Mouse (Mus musculus): ENCODE measurements around the gene Rslcan18. TPM values are rescaled to one million over a fixed set of nuclear protein-coding genes. Genes with fewer than 3 reads are reported as not detected.
"Not testable (repeated sequence)": the region's sequence is repeated elsewhere in the genome, so short reads cannot be mapped to it uniquely, and the experiment has no call there.

The Rslcan18 gene
- 0.19 TPM in 2 replicates for polyA plus RNA-seq (2012; rRNA removed)

DNA sequence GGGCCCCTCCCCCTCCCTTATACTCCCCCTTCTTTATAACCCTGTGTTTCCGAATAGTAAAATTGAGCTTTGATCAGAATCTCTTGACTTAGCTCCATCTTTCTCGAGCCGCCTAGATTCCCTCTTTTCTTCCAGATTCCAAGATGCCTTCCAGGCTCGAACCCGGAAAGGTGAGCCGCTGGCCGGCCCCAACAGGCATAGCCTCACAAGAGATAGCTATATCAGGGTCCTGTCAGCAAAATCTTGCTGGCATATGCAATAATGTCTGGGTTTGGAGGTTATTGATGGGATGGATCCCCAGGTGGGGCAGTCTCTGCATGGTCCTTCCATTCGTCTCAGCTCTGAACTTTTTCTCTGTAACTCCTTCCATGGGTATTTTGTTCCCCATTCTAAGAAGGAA is at the start of gene Rslcan18:
TSS of gene Rslcan18 (minus strand) at position 101 of the 400 bp plus-strand sequence.
- H3K4me3 ChIP-seq (ENCODE audit: insufficient read depth, low read length) = not testable (repeated sequence)

DNA sequence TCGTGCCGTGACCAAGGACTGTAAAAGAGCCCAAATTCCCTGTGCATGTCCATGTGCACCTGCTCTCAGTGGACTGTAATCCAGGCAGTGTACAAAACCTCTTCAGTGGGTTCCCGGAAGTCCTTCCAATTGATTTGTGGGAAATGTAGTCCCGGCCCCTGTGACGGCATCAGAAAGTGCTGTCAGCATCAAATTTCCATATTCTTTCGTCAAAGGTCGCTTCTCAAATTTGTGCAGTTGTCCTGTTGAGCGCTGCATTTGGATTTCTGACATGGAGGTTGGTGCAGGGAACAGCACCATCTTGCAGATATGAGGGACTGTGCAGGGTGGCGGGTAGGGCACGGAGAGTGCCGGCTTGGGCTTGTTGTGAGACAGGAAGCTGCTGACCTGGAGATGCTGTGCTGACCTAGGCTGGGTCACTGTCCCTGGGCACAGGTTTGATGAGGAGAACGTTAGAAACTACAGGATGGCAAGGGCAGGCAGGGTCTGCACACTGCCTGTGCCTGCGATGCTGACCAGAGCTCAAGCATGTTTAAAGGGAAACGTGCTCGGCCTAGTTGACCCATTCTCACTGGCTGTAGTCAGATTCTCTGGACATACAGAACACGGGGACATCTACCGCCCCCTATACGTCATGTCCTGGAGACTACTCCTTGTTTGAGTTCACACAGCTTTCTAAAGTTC is 12.1 kb upstream of the Rslcan18 start:
- H3K27ac ChIP-seq (ENCODE audit: insufficient read depth, low read length) = 0 out of 2 replicates have a peak overlapping the region, but pooled peaks have one; percentile 24
- TF ChIP-seq CTCF (IDR thresholded peaks at IDR 0.05; ENCODE audit: extremely low read depth, insufficient read depth, low read length) (no peak), POLR2A (IDR thresholded peaks at IDR 0.05; ENCODE audit: extremely low read depth, insufficient read depth, low read length) (no peak)
- no peaks in the 10 kb centered on the region; the same call in 1 of the 2 replicates for H3K4me1 ChIP-seq (ENCODE audit: control insufficient read depth, insufficient read depth, low read length)
- peak overlapping the region; percentile 89 for H3K4me3 ChIP-seq (ENCODE audit: insufficient read depth, low read length)

More for the DNA sequence above, at the start of gene Rslcan18:
- H3K27ac ChIP-seq (ENCODE audit: insufficient read depth, low read length); H3K4me1 ChIP-seq (ENCODE audit: control insufficient read depth, insufficient read depth, low read length): not testable (repeated sequence)

DNA sequence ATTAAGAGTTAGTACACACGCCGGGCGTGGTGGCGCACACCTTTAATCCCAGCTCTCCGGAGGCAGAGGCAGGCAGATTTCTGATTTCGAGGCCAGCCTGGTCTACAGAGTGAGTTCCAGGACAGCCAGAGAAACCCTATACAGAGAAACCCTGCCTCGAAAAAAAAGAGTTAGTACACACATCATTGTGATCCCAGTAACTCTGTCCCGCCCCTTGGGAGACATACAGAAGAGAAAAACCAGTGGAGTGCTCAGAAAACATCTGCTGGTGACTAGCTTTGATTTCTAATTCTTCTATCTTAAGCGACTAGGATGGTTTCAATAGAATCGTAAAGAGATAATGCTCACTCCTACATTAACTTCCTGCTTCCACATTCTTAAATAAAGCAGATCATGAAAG is 11.4 kb upstream of the Rslcan18 start:
- peak overlapping the region; percentile 89; the same call in 1 of the 2 replicates for H3K4me3 ChIP-seq (ENCODE audit: insufficient read depth, low read length)

DNA sequence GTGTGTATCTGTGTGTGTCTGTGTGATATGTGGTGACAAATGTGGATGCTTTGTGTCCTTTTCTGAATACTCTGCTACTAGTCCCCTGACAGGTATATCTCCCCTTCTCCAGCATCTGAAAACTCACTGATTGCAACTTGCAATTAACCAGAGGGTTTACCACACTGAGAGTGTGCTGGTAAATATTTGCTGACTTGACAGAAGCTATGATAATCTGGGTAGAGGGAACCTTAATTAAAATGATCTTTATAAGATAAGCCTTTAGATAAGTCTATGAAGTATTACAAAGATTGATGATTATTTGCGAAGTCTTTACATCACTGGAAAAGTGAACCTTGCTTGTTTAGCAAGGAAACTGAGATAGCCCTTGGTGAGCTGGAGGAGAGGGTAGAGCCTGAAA is 8.4 kb upstream of the Rslcan18 start:
- Histone ChIP-seq H3K27ac (ENCODE audit: insufficient read depth, low read length) (no peak overlapping the region), H3K4me3 (ENCODE audit: insufficient read depth, low read length) (no peak overlapping the region), H3K4me1 (ENCODE audit: control insufficient read depth, insufficient read depth, low read length) (no peaks in the 10 kb centered on the region; the same call in 1 of the 2 replicates)
- TF ChIP-seq CTCF (IDR thresholded peaks at IDR 0.05; ENCODE audit: extremely low read depth, insufficient read depth, low read length) (no peak), POLR2A (IDR thresholded peaks at IDR 0.05; ENCODE audit: extremely low read depth, insufficient read depth, low read length) (no peak)

More for the DNA sequence above, 11.4 kb upstream of the Rslcan18 start:
- not testable (repeated sequence) for H3K4me1 ChIP-seq (ENCODE audit: control insufficient read depth, insufficient read depth, low read length); H3K27ac ChIP-seq (ENCODE audit: insufficient read depth, low read length)

DNA sequence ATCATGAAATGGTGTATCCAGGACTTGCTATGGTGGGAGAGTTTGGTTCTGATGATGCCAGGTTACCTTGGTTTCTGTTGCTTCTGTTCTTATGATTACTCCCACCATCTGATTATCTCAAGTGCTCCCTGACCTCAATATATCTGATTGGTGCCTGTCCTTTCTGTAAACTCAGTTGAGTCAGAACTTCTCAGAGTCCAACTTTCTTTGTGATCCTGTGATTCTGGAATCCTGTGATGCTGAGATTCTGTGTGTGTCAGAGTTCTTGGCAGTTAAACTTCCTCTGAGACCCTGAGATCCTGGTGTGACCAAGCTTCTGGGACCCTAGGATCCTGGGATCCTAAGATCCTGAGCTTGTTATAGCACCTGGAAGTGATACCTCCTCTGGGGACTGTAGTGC is 5.3 kb upstream of the Rslcan18 start, which contains the start of gene Zfp759:
TSS of gene Zfp759 (plus strand) at position 301 of the 400 bp plus-strand sequence.
- H3K4me1 ChIP-seq (ENCODE audit: control insufficient read depth, insufficient read depth, low read length); H3K27ac ChIP-seq (ENCODE audit: insufficient read depth, low read length); H3K4me3 ChIP-seq (ENCODE audit: insufficient read depth, low read length): not testable (repeated sequence)

DNA sequence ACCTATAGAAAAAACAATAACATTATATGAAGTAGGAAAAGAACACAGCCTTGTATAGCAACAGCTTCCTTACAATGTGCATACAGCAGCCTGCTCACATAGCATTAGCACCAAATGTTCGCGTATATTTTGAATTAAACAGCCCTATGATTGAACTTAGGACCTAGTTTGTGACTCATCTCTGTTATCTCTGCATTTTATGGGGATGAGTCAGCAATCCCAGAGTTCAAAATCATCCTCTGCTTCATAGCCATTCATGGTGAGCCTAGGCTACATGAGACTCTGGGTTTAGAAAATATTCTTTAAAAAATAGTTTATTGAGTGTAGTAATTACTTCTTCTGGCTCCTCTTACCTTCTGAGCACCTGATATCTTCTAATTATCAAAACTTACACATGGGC is 2.8 kb downstream of the Rslcan18 start:
- Histone ChIP-seq H3K27ac (ENCODE audit: insufficient read depth, low read length) (no peak overlapping the region), H3K4me1 (ENCODE audit: control insufficient read depth, insufficient read depth, low read length) (no peaks in the 10 kb centered on the region), H3K4me3 (ENCODE audit: insufficient read depth, low read length) (no peak overlapping the region)
- TF ChIP-seq CTCF (IDR thresholded peaks at IDR 0.05; ENCODE audit: extremely low read depth, insufficient read depth, low read length) = no peak
- no peak for TF ChIP-seq POLR2A (IDR thresholded peaks at IDR 0.05; ENCODE audit: extremely low read depth, insufficient read depth, low read length)

DNA sequence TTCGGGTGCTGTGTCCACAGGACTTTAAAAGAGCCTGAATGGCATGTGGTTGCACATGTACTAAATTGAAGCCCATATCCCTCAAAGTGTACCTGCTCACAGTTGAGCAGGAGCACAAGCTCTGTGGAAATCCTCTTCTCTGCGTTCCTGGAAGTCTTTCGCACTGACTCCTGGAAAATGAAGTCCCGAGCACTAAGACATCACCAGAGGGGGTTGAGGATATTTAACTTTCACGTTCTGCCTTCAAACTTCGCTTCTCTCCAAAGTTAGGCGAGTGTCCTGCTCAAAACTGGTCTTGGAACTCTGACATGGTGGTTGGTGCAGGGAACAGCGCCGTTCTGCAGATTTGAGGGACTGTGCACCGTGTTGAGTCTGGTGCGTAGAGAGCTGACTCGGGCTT is 4.0 kb downstream of the Rslcan18 start:
- H3K27ac ChIP-seq (ENCODE audit: insufficient read depth, low read length) = no peak overlapping the region

DNA sequence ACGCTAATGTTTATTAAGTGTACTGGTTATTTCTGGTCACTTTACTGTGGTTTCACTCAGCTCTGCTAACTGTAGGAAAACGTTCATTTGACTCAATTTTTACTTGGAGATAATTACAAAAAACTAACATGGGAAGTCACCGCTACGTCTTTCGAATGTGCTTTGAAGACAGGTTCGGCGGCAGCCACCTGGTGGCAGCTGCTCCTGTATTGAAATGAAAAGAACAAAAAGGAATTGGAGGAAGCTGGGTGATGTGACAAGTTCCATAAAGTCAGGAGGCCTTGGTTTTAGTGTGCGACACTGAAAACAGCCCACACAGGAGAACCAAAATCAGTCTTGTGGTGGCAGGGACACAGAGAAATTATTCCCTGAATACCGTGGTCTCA is 7.2 kb downstream of the Rslcan18 start:
- TF ChIP-seq POLR2A (IDR thresholded peaks at IDR 0.05; ENCODE audit: extremely low read depth, insufficient read depth, low read length) = no peak
- TF ChIP-seq CTCF (IDR thresholded peaks at IDR 0.05; ENCODE audit: extremely low read depth, insufficient read depth, low read length) = no peak
- peaks cover 3% of the 10 kb centered on the region for H3K4me1 ChIP-seq (ENCODE audit: control insufficient read depth, insufficient read depth, low read length)
- H3K27ac ChIP-seq (ENCODE audit: insufficient read depth, low read length) = no peak overlapping the region

More for the DNA sequence above, 4.0 kb downstream of the Rslcan18 start:
- Histone ChIP-seq H3K4me3 (ENCODE audit: insufficient read depth, low read length) (no peak overlapping the region), H3K4me1 (ENCODE audit: control insufficient read depth, insufficient read depth, low read length) (peaks cover 3% of the 10 kb centered on the region)
- no peak for TF ChIP-seq CTCF (IDR thresholded peaks at IDR 0.05; ENCODE audit: extremely low read depth, insufficient read depth, low read length)
- TF ChIP-seq POLR2A (IDR thresholded peaks at IDR 0.05; ENCODE audit: extremely low read depth, insufficient read depth, low read length) = no peak

DNA sequence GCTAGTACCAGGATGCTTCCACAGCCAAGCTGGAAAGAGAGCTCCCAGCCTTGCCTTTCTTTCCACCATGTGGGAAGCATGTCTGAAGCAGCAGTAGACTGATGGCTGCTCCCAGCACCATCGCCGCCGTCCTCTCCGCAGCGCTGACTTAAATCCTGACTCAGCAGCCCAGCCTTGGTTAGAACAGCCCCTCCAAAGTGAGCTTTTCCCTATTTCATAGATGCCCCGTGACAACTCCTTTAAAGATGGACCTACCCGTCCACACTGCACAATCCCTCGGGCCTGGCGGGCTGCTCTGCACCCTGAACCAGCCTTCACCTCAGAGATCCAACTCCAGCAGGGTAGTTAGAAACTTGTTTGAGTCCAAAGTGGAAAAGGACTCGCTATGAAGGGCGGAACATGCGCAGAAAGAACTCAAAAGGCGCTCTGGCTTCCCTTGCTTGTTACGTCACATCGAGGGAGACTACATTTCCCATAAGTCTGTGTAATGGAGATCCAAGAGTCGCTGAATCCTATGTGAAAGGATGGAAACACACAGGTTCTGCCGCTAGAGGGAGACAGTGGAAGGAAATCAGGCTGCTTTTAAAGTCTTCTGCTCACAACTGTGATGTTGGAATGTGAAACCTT is 7.8 kb downstream of the Rslcan18 start, which contains the start of gene Gm28557:
TSS of gene Gm28557 (minus strand) at position 411 of the 627 bp plus-strand sequence.
- TF ChIP-seq POLR2A (IDR thresholded peaks at IDR 0.05; ENCODE audit: extremely low read depth, insufficient read depth, low read length) (no peak), CTCF (IDR thresholded peaks at IDR 0.05; ENCODE audit: extremely low read depth, insufficient read depth, low read length) (peak; percentile 70)
- H3K4me1 ChIP-seq (ENCODE audit: control insufficient read depth, insufficient read depth, low read length) = peaks cover 3% of the 10 kb centered on the region
- H3K27ac ChIP-seq (ENCODE audit: insufficient read depth, low read length) = peak within 1 kb of the TSS; percentile 5; the same call in 1 of the 2 replicates
- peak within 1 kb of the TSS; percentile 50 for H3K4me3 ChIP-seq (ENCODE audit: insufficient read depth, low read length)

More for the DNA sequence above, 7.2 kb downstream of the Rslcan18 start:
- H3K4me3 ChIP-seq (ENCODE audit: insufficient read depth, low read length) = peak overlapping the region; percentile 50

DNA sequence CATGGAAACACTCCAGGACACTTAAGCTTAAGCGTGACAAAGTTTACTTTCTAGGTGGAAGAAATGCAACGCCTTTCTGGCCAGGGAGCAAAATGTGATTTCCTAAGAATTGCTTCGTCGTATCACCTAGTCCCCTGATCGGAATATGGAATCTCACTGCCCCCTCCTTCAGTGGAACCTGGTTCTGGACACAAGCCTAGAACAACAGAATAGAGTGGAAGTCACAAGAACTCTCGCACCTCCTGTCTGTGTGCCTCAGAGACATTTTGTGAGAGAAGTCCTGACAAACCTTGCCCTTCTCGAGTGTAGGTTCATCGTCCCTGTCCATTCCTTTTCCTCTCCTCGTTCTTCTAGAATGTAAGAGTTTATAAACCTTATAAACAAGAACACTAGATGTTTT is 8.4 kb downstream of the Rslcan18 start:
- Histone ChIP-seq H3K27ac (ENCODE audit: insufficient read depth, low read length) (no peak overlapping the region), H3K4me3 (ENCODE audit: insufficient read depth, low read length) (peak overlapping the region; percentile 50), H3K4me1 (ENCODE audit: control insufficient read depth, insufficient read depth, low read length) (peaks cover 3% of the 10 kb centered on the region)
- TF ChIP-seq CTCF (IDR thresholded peaks at IDR 0.05; ENCODE audit: extremely low read depth, insufficient read depth, low read length) = no peak
